Mouse (Mus musculus): ENCODE measurements around the gene Prm3. TPM values are rescaled to one million over a fixed set of nuclear protein-coding genes. Genes with fewer than 3 reads are reported as not detected.

Gene Prm3
- polyA plus RNA-seq, 1 experiment: not detected

DNA sequence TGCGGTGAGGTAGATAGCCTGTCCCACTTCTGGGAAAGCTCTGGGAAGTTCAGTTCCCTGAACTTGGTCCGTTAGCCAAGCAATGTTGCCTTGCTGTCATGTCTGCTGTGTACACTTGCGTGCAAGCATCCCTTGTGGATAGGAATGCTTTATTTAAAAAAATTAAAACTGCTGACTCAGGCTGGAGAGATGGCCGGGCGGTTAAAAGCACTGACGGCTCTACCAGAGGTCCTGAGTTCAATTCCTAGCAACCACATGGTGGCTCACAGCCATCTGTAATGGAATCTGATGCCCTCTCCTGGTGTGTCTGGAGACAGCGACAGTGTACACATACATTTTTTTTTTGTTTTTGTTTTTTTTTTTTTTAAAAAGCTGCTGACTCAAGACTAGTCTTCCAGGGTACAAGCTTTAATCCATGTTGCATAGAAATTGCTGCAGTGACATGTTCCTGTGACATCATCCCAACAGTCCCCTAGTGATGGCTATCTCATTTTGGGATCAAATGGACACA is 3.1 kb downstream of the Prm3 start:
- H3K79me2 ChIP-seq (ENCODE audit: control insufficient read depth, insufficient read depth): peaks cover 5% of the 10 kb centered on the region
- H3K27me3 ChIP-seq (ENCODE audit: control insufficient read depth, insufficient read depth, insufficient read length): no peaks in the 10 kb centered on the region
- no peak overlapping the region for H3K4me3 ChIP-seq
- TF ChIP-seq TCF12 (IDR thresholded peaks at IDR 0.05; ENCODE audit: insufficient read depth, poor library complexity, severe bottlenecking) (no peak), CEBPB (IDR thresholded peaks at IDR 0.05; ENCODE audit: insufficient read depth, poor library complexity, severe bottlenecking) (no peak), SRF (IDR thresholded peaks at IDR 0.05; ENCODE audit: control insufficient read depth, insufficient read length, low read depth) (no peak), TCF3 (IDR thresholded peaks at IDR 0.05; ENCODE audit: insufficient read length, low read depth) (no peak), POLR2A (IDR thresholded peaks at IDR 0.05; ENCODE audit: insufficient read length, low read depth) (no peak), MAX (IDR thresholded peaks at IDR 0.05; ENCODE audit: low read depth) (no peak), USF1 (IDR thresholded peaks at IDR 0.05; ENCODE audit: low read depth) (no peak), E2F4 (IDR thresholded peaks at IDR 0.05; ENCODE audit: insufficient read depth) (no peak), REST (IDR thresholded peaks at IDR 0.05; ENCODE audit: insufficient read depth, insufficient read length) (no peak)
- no peak overlapping the region for H3ac ChIP-seq (ENCODE audit: control insufficient read depth, insufficient read length)
- H3K36me3 ChIP-seq (ENCODE audit: control insufficient read depth, insufficient read depth): no peaks in the 10 kb centered on the region
- no peak overlapping the region for H3K4me2 ChIP-seq (ENCODE audit: low read depth)

DNA sequence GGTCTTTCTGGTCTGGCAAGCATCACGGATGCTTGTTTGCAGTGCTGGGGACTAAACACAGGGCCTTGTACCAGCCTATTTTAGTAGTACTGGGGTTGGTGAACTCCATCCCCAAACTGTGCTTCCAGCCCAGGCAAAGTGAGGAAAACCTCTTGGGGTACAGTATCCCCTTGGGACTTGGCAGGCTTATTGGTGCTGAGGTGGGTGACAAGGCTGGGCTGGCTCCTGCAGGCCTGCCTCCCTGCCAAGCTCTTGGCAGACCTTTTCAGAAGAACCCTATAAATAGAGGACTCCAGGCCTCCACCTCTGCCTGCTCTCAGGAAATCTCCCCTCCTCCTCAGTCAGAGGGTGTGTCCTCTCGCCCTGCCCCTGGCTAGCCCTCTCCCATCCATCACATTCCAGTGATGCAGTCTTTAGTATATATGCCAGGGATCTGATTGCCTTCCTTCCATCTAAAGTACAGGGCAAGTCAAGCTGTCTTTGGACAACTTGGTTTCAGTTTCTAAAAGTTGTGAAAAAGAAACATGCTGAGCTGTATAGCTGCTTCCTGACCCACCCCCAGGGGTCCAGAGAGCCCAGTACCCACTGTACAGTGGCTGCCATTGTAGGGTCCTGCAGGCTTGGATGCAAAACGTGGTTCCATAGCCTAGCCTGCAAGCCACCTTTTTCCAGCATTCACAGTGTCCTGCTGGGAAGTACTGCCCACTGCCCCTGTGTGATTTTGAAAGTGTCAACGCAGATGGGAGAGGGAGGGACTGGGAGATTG is 3.7 kb downstream of the Prm3 start:
- Histone ChIP-seq H3K36me3 (ENCODE audit: control insufficient read depth, insufficient read depth) (no peaks in the 10 kb centered on the region), H3K4me3 (peak overlapping the region; percentile 64), H3K4me2 (ENCODE audit: low read depth) (peak overlapping the region; percentile 6), H3K79me2 (ENCODE audit: control insufficient read depth, insufficient read depth) (peaks cover 5% of the 10 kb centered on the region), H3ac (ENCODE audit: control insufficient read depth, insufficient read length) (no peak overlapping the region), H3K27me3 (ENCODE audit: control insufficient read depth, insufficient read depth, insufficient read length) (no peaks in the 10 kb centered on the region)
- TF ChIP-seq POLR2AphosphoS2 (IDR thresholded peaks at IDR 0.05; ENCODE audit: insufficient read length, low read depth) (no peak), REST (IDR thresholded peaks at IDR 0.05; ENCODE audit: insufficient read depth, insufficient read length) (no peak), SRF (IDR thresholded peaks at IDR 0.05; ENCODE audit: control insufficient read depth, insufficient read length, low read depth) (no peak), E2F4 (IDR thresholded peaks at IDR 0.05; ENCODE audit: insufficient read depth) (no peak), MYOD1 (IDR thresholded peaks at IDR 0.05; ENCODE audit: control insufficient read depth in 1 of 3, insufficient read length in 2 of 3, low read depth in 2 of 3) (no peak), TCF12 (IDR thresholded peaks at IDR 0.05; ENCODE audit: insufficient read depth, poor library complexity, severe bottlenecking) (no peak), TCF3 (IDR thresholded peaks at IDR 0.05; ENCODE audit: insufficient read length, low read depth) (no peak), MAX (IDR thresholded peaks at IDR 0.05; ENCODE audit: low read depth) (no peak), USF1 (IDR thresholded peaks at IDR 0.05; ENCODE audit: low read depth) (no peak), POLR2A (IDR thresholded peaks at IDR 0.05; ENCODE audit: insufficient read length, low read depth) (no peak), MYOG (IDR thresholded peaks at IDR 0.05; ENCODE audit: control insufficient read depth in 1 of 3, insufficient read depth in 1 of 3, insufficient read length in 2 of 3, low read depth in 2 of 3) (no peak), CEBPB (IDR thresholded peaks at IDR 0.05; ENCODE audit: insufficient read depth, poor library complexity, severe bottlenecking) (no peak)

DNA sequence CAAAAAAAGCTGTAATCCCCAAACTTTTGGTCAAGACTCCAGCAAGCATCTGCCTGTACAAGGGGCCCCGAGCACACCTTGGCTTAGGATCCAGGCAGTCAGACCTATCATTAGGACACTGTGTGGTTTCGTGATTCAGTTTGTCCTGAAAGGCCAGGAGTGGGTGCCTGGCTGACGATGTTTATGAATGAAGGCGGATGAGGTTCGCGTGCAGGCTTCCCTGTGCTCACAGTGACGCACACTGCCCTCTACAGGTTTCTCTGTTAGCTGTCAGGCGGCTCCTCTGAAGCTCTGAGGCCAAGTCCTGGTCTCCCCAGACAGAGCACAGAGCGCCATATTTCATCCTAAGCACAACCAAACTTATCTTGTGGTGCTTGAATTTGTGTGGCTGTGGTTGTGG is 4.4 kb downstream of the Prm3 start:
- no peaks in the 10 kb centered on the region for H3K27me3 ChIP-seq (ENCODE audit: control insufficient read depth, insufficient read depth, insufficient read length)
- peak overlapping the region; percentile 99 for H3K4me2 ChIP-seq (ENCODE audit: low read depth)
- H3K36me3 ChIP-seq (ENCODE audit: control insufficient read depth, insufficient read depth): no peaks in the 10 kb centered on the region
- H3ac ChIP-seq (ENCODE audit: control insufficient read depth, insufficient read length): peak overlapping the region; percentile 57
- peaks cover 5% of the 10 kb centered on the region for H3K79me2 ChIP-seq (ENCODE audit: control insufficient read depth, insufficient read depth)
- TF ChIP-seq MYOD1 (IDR thresholded peaks at IDR 0.05; ENCODE audit: control insufficient read depth in 1 of 3, insufficient read length in 2 of 3, low read depth in 2 of 3): no peak
- peak overlapping the region; percentile 64 for H3K4me3 ChIP-seq

DNA sequence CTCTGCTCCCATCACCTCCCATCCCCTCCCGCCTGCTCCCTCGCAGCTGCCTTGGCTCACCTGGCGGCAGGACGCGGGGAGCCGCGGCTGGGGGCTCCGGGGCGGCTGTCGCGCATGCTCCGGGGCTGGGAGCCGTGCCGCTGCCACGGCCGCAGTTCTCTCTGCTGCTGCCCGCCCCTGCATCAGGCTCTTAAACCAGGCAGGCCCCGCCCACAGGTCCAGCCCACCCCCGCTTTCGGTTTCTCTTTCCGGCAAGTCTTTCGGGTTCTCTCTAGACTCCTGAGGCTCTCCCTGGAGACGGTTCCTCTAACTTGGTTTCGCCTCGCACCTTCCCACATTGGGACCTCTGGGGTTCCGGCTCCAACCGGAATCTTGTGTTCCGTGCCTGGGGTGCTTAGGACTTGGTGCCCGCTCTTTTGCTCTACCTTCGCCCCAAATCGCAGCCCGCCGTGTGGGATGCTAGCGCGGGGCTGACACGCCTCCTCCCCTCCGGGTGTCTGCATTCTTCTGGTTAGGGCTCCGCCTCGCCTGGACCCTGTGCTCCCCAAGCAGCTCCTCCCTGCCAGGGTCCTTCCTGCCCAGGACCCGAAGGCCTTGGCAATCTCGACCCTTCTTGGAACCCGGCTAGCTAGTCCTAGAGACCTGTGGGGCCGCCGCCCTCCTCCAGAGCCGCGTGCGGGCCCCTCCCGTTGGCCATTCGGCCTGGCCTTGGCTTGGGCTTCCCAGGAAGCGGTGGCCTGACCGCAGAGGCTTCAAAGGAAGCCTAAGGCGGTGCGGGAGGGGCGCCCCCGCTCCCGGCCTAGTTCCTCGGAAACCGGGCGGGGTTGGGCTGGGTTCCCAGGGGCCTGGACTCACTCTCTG is 5.1 kb downstream of the Prm3 start, which contains the start of gene Socs1:
TSS of gene Socs1 (minus strand) at position 166 of the 861 bp plus-strand sequence.
- H3K79me2 ChIP-seq (ENCODE audit: control insufficient read depth, insufficient read depth): peaks cover 5% of the 10 kb centered on the region
- H3K36me3 ChIP-seq (ENCODE audit: control insufficient read depth, insufficient read depth): no peaks in the 10 kb centered on the region
- TF ChIP-seq MYOG (IDR thresholded peaks at IDR 0.05; ENCODE audit: control insufficient read depth in 1 of 3, insufficient read depth in 1 of 3, insufficient read length in 2 of 3, low read depth in 2 of 3): peak in 1 of 3 experiments; percentile 10
- TF ChIP-seq MYOD1 (IDR thresholded peaks at IDR 0.05; ENCODE audit: control insufficient read depth in 1 of 3, insufficient read length in 2 of 3, low read depth in 2 of 3): peak in 1 of 3 experiments; percentile 55
- TF ChIP-seq E2F4 (IDR thresholded peaks at IDR 0.05; ENCODE audit: insufficient read depth): no peak
- TF ChIP-seq TCF3 (IDR thresholded peaks at IDR 0.05; ENCODE audit: insufficient read length, low read depth): no peak
- peak; percentile 75 for TF ChIP-seq POLR2A (IDR thresholded peaks at IDR 0.05; ENCODE audit: insufficient read length, low read depth)
- TF ChIP-seq SRF (IDR thresholded peaks at IDR 0.05; ENCODE audit: control insufficient read depth, insufficient read length, low read depth): peak; percentile 31
- TF ChIP-seq USF1 (IDR thresholded peaks at IDR 0.05; ENCODE audit: low read depth): no peak
- TF ChIP-seq CEBPB (IDR thresholded peaks at IDR 0.05; ENCODE audit: insufficient read depth, poor library complexity, severe bottlenecking): no peak
- peak; percentile 81 for TF ChIP-seq POLR2AphosphoS2 (IDR thresholded peaks at IDR 0.05; ENCODE audit: insufficient read length, low read depth)
- TF ChIP-seq TCF12 (IDR thresholded peaks at IDR 0.05; ENCODE audit: insufficient read depth, poor library complexity, severe bottlenecking): no peak
- TF ChIP-seq REST (IDR thresholded peaks at IDR 0.05; ENCODE audit: insufficient read depth, insufficient read length): no peak
- no peak for TF ChIP-seq MAX (IDR thresholded peaks at IDR 0.05; ENCODE audit: low read depth)

More for the DNA sequence above, 5.1 kb downstream of the Prm3 start, which contains the start of gene Socs1:
- Histone ChIP-seq H3ac (ENCODE audit: control insufficient read depth, insufficient read length) (peak within 1 kb of the TSS; percentile 57), H3K4me2 (ENCODE audit: low read depth) (peak within 1 kb of the TSS; percentile 99), H3K27me3 (ENCODE audit: control insufficient read depth, insufficient read depth, insufficient read length) (no peaks in the 10 kb centered on the region), H3K4me3 (peak within 1 kb of the TSS; percentile 64)
